Mouse (Mus musculus): ENCODE measurements around the gene Tmem158.

- TF ChIP-seq CTCF (IDR thresholded peaks at IDR 0.05; ENCODE audit: low read depth) = no peak
- TF ChIP-seq EP300 (optimal IDR thresholded peaks at IDR 0.05) = no peak
These were observed 40.7 kb downstream of the Tmem158 start for GRCm38 (mm10) chr9:123219826-123220225.

All from stomach, postnatal 0 days (tissue).